Mouse (Mus musculus) liver, postnatal 0 days (tissue): ENCODE measurements around the gene Rps27rt.

Source experiments
- CTCF ChIP-seq: sonication (generic); IDR thresholded peaks from 2 replicates; pipeline ENCODE4 v1.5.1; 2016; ENCODE audit warnings: antibody characterized with exemption, low read depth
- EP300 ChIP-seq: IDR thresholded peaks from 2 replicates; pipeline ENCODE4 v1.6.1; 2016; ENCODE audit warnings: antibody characterized with exemption, low read depth, mild to moderate bottlenecking

DNA sequence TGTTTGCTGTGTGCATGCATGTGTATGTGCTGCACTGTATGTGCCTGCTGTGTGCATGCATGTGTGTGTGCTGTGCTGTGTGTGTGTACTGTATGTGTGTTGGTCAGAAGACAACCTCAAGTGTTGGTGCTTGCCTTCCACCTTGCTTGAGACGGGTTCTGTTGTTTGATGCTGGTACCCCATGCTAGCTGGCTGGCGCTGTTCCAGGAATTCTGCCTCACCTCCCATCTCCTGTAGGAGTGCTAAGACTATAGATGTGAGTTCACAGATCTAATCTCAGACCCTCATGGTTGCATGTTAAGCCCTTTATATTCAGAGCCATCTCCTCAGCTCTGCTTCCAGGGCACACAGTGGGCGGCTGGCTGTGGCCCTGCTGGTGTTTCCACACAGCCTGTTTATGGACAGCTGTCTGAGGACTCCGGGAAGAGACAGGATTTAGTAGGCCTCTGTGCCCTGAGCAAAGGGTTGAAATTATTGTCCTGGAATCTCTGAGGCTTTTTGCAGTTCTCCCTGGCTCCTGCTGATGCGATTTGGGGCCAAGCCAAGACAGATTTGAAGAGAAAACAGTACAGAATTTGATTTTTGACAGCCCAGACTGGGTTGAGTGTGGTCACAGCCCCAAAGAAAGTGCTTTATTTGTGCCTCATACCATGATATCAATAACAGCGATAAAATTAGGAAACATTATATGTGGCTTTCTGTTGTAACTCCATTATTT is 6.2 kb upstream of the Rps27rt start:
- TF ChIP-seq CTCF (no peak), EP300 (no peak)
